Mouse (Mus musculus) lung, embryonic 16.5 days (tissue): ENCODE results near the gene Dnm2. TPM values are rescaled to one million over a fixed set of nuclear protein-coding genes. Genes with fewer than 3 reads are reported as not detected.
A peak's percentile ranks its signal among the peaks of the same experiment; 100 is the strongest.

ENCODE experiments used
- ATAC-seq: fragments of 200-750 bp; cut with Nextera tagmentation; 2 replicates; pipeline ENCODE4 v1.8.0; 2017; ENCODE audit warnings: low read depth, mild to moderate bottlenecking, moderate library complexity
- H3K27ac ChIP-seq: fragments of 300-500 bp; sonication (generic); 2 replicates; pipeline ENCODE4 v1.5.1; 2014; ENCODE audit warnings: mild to moderate bottlenecking, control low read depth, low read length
- H3K27me3 ChIP-seq: fragments of 300-500 bp; sonication (generic); 2 replicates; pipeline ENCODE4 v1.6.1; 2014; ENCODE audit warnings: low read depth, low read length, mixed read lengths; ENCODE audit not compliant: control insufficient read depth, insufficient read depth
- H3K36me3 ChIP-seq: fragments of 300-500 bp; sonication (generic); 2 replicates; pipeline ENCODE4 v1.6.1; 2014; ENCODE audit warnings: low read length; ENCODE audit not compliant: control insufficient read depth, insufficient read depth
- H3K4me1 ChIP-seq: fragments of 300-500 bp; sonication (generic); replicated peaks from 2 replicates; pipeline ENCODE4 v1.6.1; 2014; ENCODE audit warnings: low read length, mixed read lengths; ENCODE audit not compliant: control insufficient read depth, insufficient read depth
- H3K4me2 ChIP-seq: fragments of 300-500 bp; sonication (generic); 2 replicates; pipeline ENCODE4 v1.6.1; 2014; ENCODE audit warnings: low read depth, low read length, control low read depth
- H3K4me3 ChIP-seq: fragments of 300-500 bp; sonication (generic); 2 replicates; pipeline ENCODE4 v1.5.1; 2014; ENCODE audit warnings: mild to moderate bottlenecking, low read length, control low read depth
- H3K9ac ChIP-seq: fragments of 300-500 bp; sonication (generic); 2 replicates; pipeline ENCODE4 v1.6.1; 2014; ENCODE audit warnings: low read length, control low read depth
- H3K9me3 ChIP-seq: fragments of 300-500 bp; sonication (generic); 2 replicates; pipeline ENCODE4 v1.6.1; 2016; ENCODE audit warnings: low read length; ENCODE audit not compliant: control insufficient read depth
- WGBS: fragments of 180-500 bp; shearing (Covaris S2); extraction: QIAGEN DNeasy Blood & Tissue Kit; methylation state at CpG from one replicate; pipeline ENCODE4 v1.1.7; 2014; 5-methylcytosine and 5-hydroxymethylcytosine counted together
- polyA plus RNA-seq: library from polyadenylated mRNA; unstranded; fragments of >200 nt; fragmentation: Nextera tagmentation; extraction: Ambion mirVana; gene quantifications from 2 replicates; pipeline ENCODE4 v1.2.1, GENCODE M21; 2015

Dnm2 gene
- polyA plus RNA-seq, 1 experiment from 2014 or later: 77.5 TPM

DNA sequence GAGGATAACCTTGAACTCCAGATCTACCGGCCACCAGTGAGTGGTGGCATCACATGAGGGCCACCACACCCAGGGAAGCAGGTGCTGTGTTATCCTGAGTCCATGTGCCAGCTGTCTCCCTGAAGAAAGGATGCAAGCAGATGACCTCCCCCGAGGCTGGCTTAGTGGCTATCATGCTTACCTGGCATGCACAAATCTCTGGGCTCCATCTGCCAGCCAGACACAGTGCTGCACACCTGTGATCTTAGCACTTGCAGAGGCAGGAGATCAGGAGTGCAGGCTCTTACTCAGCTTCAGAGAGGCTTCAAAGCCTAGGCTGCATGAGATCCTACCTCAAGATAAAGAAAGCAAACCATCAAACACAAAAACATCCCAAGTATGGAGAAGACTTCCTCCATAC, 25.0 kb downstream of the Dnm2 start:
- Histone ChIP-seq H3K4me2 (no peak overlapping the region), H3K9ac (no peak overlapping the region), H3K9me3 (no peaks in the 10 kb centered on the region), H3K4me3 (no peak overlapping the region), H3K4me1 (peaks cover 8% of the 10 kb centered on the region), H3K27ac (no peak overlapping the region), H3K36me3 (no peaks in the 10 kb centered on the region), H3K27me3 (no peaks in the 10 kb centered on the region)
- no peak for ATAC-seq
- WGBS: 78% methylated on average over 2 of the region's 2 CpGs

DNA sequence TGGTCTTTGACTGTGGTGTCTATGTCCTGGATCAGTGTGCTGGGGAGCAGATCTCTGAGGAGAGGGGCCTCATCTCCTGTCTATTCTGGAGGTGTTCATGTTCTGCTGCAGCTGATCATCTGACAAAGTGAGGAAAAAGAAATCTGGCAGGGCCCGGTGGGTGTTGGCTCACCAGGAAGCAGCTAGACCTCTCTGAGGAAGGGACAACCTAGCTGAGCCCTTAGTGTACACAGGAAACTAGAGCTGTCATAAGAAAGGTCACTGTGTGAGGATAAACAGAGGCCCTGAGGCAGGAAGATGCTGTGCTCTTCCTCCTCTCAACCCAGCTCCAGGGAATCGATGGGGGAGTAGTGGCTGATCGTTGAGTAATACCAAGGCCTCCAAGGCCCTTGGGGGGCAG, 25.6 kb downstream of the Dnm2 start:
- Histone ChIP-seq H3K4me1 (peaks cover 8% of the 10 kb centered on the region), H3K27ac (peak overlapping the region; percentile 19; the same call in 1 of the 2 replicates)

GRCm38 (mm10) chr9:21451391-21451790, 26.7 kb downstream of the Dnm2 start:
- Histone ChIP-seq H3K27me3 (no peaks in the 10 kb centered on the region), H3K4me2 (no peak overlapping the region), H3K9me3 (no peaks in the 10 kb centered on the region), H3K27ac (no peak overlapping the region), H3K4me3 (no peak overlapping the region), H3K4me1 (peaks cover 8% of the 10 kb centered on the region), H3K9ac (no peak overlapping the region), H3K36me3 (no peaks in the 10 kb centered on the region)
- ATAC-seq: no peak; the same call in 1 of the 2 replicates
- 81% methylated on average over 8 of the region's 8 CpGs for WGBS

More for the DNA sequence above, 25.6 kb downstream of the Dnm2 start:
- WGBS: 71% methylated on average over 3 of the region's 3 CpGs
- Histone ChIP-seq H3K9me3 (no peaks in the 10 kb centered on the region), H3K36me3 (no peaks in the 10 kb centered on the region), H3K4me2 (no peak overlapping the region), H3K9ac (no peak overlapping the region), H3K27me3 (no peaks in the 10 kb centered on the region), H3K4me3 (no peak overlapping the region)
- no peak for ATAC-seq

DNA sequence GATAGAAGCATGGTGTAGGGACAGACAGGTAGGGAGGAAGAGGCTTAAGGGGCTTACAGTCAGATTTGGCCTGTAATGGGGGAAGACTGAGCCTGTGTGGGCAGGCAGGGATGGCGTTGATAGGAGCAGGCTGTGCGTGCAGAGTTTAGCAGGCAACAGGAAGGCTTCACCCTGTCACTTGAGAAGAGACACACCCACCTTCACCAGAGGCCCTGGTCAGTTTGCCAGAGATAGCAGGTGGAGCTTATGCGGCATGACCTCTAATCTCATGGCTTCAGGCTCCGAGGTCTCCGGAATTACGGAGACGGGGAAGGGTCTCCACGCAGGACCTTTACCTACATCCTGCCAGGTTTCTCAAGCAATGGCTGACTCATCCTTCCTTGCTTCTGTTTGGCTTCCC, 27.2 kb downstream of the Dnm2 start:
- Histone ChIP-seq H3K4me3 (no peak overlapping the region), H3K4me2 (no peak overlapping the region), H3K36me3 (no peaks in the 10 kb centered on the region), H3K9me3 (no peaks in the 10 kb centered on the region), H3K27ac (no peak overlapping the region), H3K4me1 (peaks cover 8% of the 10 kb centered on the region), H3K9ac (no peak overlapping the region), H3K27me3 (no peaks in the 10 kb centered on the region)
- WGBS: 62% methylated on average over 8 of the region's 8 CpGs
- ATAC-seq: no peak

DNA sequence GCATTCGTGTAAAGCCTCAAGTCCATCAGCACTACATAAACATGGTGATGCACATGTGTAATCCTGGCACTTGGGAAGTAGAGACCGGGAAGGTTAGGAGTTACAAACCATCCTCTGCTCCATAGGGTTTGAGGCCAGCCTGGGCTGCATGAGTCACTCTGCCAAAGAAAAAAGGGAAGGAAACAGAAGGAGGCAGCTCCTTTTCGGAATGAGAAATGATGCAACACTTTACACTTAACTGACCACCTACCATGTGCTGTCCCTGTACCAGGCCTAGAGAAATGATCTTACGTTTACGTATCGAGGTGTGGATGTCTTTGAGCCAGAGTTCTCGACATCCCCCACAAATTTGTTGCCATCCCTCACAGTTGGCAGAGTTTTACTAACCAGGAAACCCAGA, 28.3 kb downstream of the Dnm2 start:
- H3K27ac ChIP-seq: no peak overlapping the region
- ATAC-seq: no peak

DNA sequence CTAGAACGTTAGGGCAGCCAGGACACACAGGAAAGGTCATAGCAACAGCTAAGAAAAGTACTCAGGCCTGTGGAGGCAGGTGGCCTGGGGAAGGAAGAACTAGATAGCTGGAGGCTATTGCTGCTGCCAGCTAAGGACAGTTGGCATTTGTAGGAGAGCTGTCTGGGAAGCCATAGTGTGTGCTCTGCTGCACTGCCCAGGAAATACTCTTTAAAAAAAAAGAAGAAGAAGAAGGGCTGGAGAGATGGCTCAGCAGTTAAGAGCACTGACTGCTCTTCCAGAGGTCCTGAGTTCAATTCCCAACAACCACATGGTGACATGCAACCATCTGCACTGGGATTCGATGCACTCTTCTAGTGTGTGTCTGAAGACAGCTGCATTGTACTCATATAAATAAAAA, 28.8 kb downstream of the Dnm2 start:
- no peaks in the 10 kb centered on the region for H3K9me3 ChIP-seq
- H3K4me3 ChIP-seq: no peak overlapping the region
- WGBS: 78% methylated on average over 2 of the region's 2 CpGs
- H3K4me2 ChIP-seq: no peak overlapping the region
- no peak overlapping the region for H3K9ac ChIP-seq
- no peak for ATAC-seq
- H3K36me3 ChIP-seq: 0 out of 2 replicates have a peak, but pooled peaks cover 2% of the 10 kb centered on the region
- peaks cover 8% of the 10 kb centered on the region for H3K4me1 ChIP-seq
- H3K27ac ChIP-seq: no peak overlapping the region
- no peaks in the 10 kb centered on the region for H3K27me3 ChIP-seq

More for the DNA sequence above, 28.3 kb downstream of the Dnm2 start:
- H3K9me3 ChIP-seq: no peaks in the 10 kb centered on the region
- no peak overlapping the region for H3K4me3 ChIP-seq
- no peaks in the 10 kb centered on the region for H3K36me3 ChIP-seq
- peaks cover 8% of the 10 kb centered on the region for H3K4me1 ChIP-seq
- no peak overlapping the region for H3K4me2 ChIP-seq
- WGBS: 73% methylated on average over 7 of the region's 7 CpGs
- H3K27me3 ChIP-seq: no peaks in the 10 kb centered on the region
- no peak overlapping the region for H3K9ac ChIP-seq

DNA sequence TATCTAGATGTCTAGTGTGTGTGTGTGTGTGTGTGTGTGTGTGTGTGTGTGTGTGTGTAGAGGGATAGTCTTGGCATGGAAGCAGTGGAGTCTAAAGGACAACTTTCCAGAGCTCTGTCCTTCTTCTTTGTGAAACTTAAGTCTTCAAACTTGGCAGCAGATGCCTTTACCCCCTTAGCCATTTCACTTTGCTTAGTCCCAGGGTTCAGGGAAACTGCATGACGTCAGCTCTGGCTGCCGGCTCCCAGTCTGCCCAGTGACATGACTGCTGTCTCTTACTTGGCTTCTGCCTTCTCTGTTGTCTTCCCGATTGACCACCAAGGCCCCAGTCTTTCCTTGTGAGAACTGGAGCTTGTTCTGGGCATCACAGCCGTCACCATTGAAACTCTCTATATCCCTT, 29.8 kb downstream of the Dnm2 start:
- H3K4me1 ChIP-seq: peaks cover 8% of the 10 kb centered on the region
- H3K36me3 ChIP-seq: 0 out of 2 replicates have a peak, but pooled peaks cover 3% of the 10 kb centered on the region
- 0 out of 2 replicates have a peak overlapping the region, but pooled peaks have one; percentile 8 for H3K27ac ChIP-seq
- 67% methylated on average over 4 of the region's 4 CpGs for WGBS
- H3K9ac ChIP-seq: no peak overlapping the region
- H3K4me3 ChIP-seq: no peak overlapping the region
- no peak for ATAC-seq
- no peak overlapping the region for H3K4me2 ChIP-seq
- H3K27me3 ChIP-seq: no peaks in the 10 kb centered on the region
- no peaks in the 10 kb centered on the region for H3K9me3 ChIP-seq

GRCm38 (mm10) chr9:21455103-21455770, 30.5 kb downstream of the Dnm2 start:
- 0 out of 2 replicates have a peak, but pooled peaks cover 3% of the 10 kb centered on the region for H3K36me3 ChIP-seq
- ATAC-seq: no peak
- no peaks in the 10 kb centered on the region for H3K27me3 ChIP-seq
- no peak overlapping the region for H3K27ac ChIP-seq
- no peaks in the 10 kb centered on the region for H3K9me3 ChIP-seq
- H3K4me2 ChIP-seq: no peak overlapping the region
- WGBS: 52% methylated on average over 4 of the region's 4 CpGs
- H3K4me3 ChIP-seq: no peak overlapping the region
- H3K9ac ChIP-seq: no peak overlapping the region
- H3K4me1 ChIP-seq: peaks cover 8% of the 10 kb centered on the region

DNA sequence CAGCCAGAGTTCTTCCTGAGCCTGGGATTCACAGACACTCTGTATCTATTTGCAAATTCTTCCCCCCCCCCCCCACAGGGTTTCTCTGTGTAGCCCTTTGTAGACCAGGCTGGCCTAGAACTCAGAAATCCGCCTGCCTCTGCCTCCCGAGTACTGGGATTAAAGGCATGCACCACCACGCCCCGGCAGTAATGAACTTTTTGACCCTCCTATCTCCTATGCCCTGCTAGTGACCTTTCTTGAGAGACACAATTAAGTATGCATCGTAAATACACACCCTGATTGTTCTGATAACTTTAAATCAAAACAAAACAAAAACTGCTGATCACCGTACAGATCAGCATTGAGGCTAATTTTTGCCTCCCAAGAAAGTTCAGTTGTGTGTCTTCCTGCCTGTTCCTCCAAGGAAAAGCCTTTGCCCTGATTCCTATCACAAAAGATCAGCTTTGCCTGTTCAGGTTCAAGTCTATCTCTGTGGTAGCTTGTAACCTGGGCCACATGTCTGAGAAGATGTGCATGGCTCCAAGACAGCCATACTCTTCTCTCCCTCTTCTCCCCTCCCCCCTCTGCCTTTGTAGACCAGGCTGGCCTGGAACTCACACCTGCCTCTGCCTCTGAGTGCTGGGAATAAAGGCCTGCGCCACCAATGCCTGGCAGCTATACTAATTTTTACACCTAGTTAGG, 31.7 kb downstream of the Dnm2 start:
- no peaks in the 10 kb centered on the region for H3K9me3 ChIP-seq
- 0 out of 2 replicates have a peak, but pooled peaks cover 3% of the 10 kb centered on the region for H3K36me3 ChIP-seq
- H3K27ac ChIP-seq: no peak overlapping the region
- no peak overlapping the region for H3K4me3 ChIP-seq
- H3K4me1 ChIP-seq: peaks cover 6% of the 10 kb centered on the region
- H3K9ac ChIP-seq: no peak overlapping the region
- H3K27me3 ChIP-seq: no peaks in the 10 kb centered on the region
- 76% methylated on average over 7 of the region's 7 CpGs for WGBS
- ATAC-seq: no peak
- H3K4me2 ChIP-seq: no peak overlapping the region
